Mouse (Mus musculus) urinary bladder, postnatal 36 days (tissue): ENCODE measurements around the gene Akr1b3.
A peak's percentile ranks its signal among the peaks of the same experiment; 100 is the strongest.
"Not testable (repeated sequence)": the region's sequence is repeated elsewhere in the genome, so short reads cannot be mapped to it uniquely, and the experiment has no call there.

Source experiments
- DNase-seq, 2 experiments: peaks; one replicate each; pipeline ENCODE4 v3.0.0; 2022; ENCODE audit warnings: low spot score in 2 of 2, mixed read lengths in 1 of 2

Akr1b3 gene

GRCm38 (mm10) chr6:34316854-34317771 is at the start of gene Akr1b3:
Gene Akr1b3, minus strand, starts transcription at chr6:34317478.
- peak; percentile 77 to 92 for DNase-seq

DNA sequence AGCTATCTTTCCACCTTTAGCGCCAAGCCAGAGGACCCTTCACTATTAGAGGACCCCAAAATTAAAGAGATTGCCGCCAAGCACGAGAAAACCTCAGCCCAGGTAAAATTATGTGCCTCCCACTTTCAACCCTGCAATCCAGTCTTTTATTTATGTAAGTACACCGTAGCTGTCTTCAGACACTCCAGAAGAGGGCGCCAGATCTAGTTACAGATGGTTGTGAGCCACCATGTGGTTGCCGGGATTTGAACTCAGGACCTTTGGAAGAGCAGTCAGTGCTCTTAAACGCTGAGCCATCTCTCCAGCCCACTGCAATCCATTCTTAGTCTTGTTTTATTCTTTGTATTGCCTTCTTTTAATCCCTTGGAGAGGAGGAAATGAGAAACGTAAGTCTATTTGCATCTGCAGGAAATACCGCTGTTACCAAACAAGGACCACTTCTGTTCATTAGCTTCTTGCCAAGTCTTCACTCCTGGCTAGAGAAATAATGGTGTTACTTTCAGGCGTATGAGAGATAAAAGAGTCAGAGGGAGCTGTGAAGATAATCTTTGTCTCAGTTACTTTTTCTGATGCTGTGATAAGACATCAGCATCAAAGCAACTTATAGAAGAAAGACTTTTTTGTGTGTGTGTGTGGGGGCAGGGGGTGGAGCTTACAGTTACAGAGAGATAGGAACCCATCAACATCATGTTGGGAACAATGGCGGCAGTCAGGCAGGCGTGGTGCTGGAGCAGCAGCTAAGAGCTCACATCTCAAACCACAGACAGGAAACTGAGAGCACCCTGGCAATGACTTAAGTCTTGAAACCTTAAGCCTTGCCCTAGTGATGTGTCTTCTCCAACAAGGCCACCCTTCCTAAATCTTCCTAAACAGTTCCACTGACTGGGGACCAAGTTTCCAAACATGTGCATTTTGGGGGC is 47.2 kb upstream of the Akr1b3 start:
- DNase-seq: no peak

- no peak for DNase-seq
Observed at GRCm38 (mm10) chr6:34355841-34356240, 38.6 kb upstream of the Akr1b3 start.

GRCm38 (mm10) chr6:34355349-34355747 is 38.1 kb upstream of the Akr1b3 start:
- no peak for DNase-seq

DNA sequence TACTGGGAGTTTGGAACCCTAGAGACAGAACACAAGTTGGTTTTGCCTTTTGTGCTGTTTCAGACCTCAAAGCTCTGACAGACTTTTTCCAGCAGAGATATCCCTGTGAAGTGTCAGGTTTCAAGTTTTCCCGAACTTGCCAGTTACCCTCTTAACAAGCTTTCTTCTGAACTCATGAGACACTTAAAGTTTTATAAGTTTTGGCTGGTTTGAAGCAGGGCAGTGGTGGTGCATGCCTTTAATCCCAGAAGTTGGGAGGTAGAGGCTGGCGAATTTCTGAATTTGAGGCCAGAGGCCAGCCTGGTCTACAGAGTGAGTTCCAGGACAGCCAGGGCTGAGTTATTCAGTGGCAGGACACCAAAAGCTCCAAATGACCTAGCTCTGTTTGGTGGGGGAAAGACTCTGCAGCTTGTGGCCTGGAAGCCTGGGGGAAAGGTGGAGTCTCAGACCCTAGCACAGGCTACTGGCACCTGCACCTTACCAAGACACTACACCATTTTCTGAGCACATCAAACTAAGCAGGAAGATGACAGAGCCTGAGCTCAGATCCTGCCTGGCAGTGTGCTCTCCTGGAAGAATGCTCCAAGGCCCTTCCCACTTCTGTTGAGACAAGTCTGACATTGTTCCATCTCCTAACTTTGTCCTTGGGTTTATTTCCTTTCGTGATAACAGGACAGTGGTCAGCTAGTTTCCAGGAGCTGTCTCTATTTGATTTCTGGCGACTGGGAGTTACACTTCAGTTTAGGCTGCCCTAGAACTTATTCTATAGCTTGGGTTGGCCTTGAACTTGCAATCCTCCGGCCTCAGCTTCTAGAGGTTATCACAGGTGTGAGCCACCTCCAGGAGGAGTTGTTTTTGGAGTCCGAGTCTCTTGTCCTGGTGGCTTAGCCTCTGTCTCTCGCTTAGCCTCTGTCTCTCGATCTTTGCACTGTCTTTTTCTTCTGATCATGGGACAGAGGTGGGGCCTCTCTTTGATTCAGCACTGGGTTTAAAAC is 37.4 kb upstream of the Akr1b3 start:
- DNase-seq: no peak

GRCm38 (mm10) chr6:34353658-34354353 is 36.5 kb upstream of the Akr1b3 start, which contains the start of gene Akr1b8:
Gene Akr1b8, plus strand, starts transcription at chr6:34354119.
- DNase-seq: peak in 1 of 2 experiments; percentile 26

DNA sequence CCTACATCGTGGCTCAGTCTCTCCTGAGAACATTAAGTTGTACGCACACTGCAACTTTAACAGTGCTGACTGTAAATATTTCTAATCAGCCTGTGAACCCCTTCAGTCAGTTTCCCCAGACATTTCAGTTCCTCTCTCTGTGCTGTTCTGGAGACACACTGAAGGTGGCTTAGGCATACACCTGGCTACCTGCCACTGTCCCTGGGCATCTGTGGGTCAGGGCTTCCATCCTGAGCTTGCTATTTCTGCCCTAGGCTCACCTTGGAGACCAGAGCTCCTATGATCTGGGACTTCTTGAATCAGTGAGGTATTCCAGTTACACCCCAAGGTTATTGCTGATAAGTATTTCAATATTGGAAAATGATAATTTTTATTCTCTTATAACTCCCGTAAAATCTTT is 35.1 kb upstream of the Akr1b3 start:
- DNase-seq: no peak

- not testable (repeated sequence) for DNase-seq
Observed at GRCm38 (mm10) chr6:34351481-34351880, 34.2 kb upstream of the Akr1b3 start.

DNA sequence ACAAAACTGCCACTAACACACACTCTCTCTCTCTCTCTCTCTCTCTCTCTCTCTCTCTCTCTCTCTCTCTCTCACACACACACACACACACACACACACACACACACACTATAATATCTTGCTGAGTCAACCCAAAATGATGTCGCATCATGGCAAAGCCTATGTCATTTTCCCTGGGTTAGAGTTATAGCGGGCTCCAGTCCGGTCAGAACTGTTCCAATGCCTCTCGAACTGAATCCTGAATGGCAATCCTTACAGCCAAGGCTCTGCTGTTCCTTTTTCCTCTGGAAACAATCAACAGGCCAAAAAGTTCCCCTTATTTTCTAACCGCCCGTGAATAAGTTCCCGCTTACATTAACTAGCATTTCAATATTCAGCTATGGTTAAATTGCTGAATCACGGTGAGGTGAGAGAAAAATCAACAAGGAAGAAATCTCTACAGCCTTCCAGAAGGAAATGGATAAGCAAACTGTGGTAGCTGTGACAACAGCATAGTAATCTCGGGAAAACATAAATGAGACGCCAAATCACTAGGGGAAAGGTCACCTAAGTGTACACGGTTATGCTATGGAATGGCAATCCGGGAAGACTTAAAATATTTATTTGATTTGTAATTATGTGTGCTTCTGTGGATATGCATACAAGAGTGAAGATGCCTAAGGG is 32.9 kb upstream of the Akr1b3 start:
- DNase-seq: no peak

DNA sequence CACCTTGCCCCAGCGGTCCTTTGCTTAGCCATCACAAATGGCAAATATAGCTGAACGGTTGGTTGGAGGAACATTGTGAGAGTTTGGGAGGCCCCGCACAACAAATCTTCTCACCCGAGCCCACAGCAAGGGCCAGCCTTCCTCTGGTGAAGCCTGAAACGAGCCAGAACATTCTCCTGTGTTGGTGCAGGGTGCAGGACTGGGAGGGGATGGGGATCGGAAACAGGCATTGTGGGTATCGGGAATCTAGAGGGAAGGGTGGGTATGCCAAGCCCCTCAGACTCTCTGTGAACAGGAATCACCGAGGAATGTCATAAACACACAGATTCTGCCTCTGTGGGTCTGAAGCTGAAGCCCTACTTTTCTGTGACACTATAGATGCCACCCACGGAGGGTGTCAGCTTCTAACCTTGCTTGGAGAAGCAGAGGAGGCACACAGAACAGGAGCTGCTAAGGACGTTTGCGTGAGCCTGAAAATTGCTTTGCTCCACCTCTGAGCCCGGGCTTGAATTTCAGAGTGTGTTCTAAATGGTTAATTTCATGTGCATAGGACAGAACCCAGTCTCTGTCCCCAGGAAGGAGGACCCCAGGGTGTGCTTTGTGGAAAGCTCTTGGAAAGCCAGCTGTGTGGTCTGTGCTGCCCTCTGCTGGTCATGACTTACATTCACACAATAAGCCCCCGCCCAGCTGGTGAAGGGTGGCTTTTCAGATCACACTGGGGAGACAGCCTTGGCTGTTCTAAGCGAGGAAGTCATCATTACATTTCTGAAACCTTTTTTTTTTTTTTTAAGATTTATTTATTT is 29.0 kb upstream of the Akr1b3 start:
- DNase-seq: peak; percentile 70 to 74

GRCm38 (mm10) chr6:34344935-34345334 is 27.7 kb upstream of the Akr1b3 start:
- peak; percentile 36 to 52 for DNase-seq

GRCm38 (mm10) chr6:34344135-34344850 is 27.0 kb upstream of the Akr1b3 start:
- DNase-seq: no peak

DNA sequence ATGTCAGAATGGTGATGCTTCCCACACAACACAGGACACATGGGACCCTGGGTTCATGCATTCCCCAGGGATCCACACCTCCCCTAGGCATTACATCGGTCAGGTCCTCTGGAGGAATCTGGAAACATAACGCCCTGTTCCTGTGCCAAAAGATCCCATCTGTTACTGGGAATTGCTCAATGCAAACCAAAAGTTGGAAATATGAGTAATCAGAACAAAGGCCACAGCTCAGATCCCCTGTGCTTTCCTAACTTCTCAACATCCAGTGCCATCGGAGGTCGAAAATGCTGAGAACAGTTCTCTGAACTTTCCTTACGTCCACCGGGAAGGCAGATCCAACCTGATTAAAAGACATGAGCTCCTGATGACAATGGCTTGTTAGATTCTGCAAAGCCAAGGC is 26.1 kb upstream of the Akr1b3 start:
- peak in 1 of 2 experiments; percentile 38 for DNase-seq

DNA sequence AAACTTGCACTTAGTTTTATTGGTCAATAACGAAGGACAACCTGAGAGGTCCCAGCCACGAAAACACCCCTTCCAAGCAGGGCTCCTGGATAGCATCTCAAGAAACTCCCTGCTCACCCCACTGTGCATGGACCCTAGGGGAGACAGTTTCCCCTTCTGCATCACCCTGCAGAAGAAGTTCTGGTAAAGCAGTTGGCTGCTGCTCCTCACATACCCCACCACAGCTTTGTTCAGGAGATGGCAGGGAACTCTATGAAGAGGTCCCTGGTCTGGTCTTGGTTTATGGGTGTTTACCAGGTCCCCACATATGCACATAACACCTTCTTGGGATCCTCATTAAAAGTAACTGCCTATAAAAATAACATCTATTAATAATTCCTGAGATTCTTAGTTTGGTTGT is 25.2 kb upstream of the Akr1b3 start:
- no peak for DNase-seq

- no peak for DNase-seq
Observed at GRCm38 (mm10) chr6:34341991-34342390, 24.7 kb upstream of the Akr1b3 start.

DNA sequence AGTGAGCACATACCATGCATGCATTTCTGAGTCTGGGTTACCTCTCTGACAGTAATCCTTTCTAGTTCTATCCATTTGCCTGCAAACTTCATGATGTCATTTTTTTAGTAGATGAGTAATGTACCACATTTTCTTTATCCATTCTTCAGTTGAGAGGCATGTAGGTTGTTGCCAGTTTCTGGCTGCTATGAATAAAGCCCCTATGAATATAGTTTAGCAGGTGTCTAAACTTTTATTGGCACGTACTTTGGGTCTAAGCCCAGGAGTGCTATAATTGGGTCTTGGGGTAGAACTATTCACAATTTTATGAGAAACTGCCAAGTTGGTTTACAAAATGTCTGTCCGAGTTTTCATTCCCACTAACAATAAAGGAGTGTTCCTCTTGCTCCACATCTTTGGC is 20.5 kb upstream of the Akr1b3 start:
- DNase-seq: no peak

DNA sequence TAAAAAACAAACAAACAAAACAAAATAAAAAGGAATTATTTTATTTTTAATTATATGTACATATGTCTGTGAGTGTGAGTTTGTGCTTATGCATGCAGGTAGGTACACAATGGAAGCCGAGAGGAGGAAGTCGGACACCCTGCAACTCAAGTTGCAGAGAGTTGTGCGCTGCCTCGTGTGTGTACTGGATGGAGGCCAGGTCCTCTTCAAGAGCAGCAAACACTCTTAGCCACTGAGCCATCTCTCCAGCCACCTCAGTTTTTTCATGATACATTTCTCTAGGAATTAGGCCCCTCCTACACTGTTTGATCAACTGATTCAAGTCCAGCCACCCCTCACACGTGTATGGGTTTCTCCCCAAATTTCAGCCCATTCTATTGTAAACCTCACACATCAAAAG is 17.4 kb upstream of the Akr1b3 start:
- no peak for DNase-seq

- DNase-seq: not testable (repeated sequence)
Observed at GRCm38 (mm10) chr6:34331804-34332203, 14.5 kb upstream of the Akr1b3 start.
